Mouse (Mus musculus): ENCODE results near the gene Trmt10a.

Gene Trmt10a

GRCm38 (mm10) chr3:138197093-138197492 lies 53.8 kb downstream of the Trmt10a start:
- no peak for DNase-seq (ENCODE audit: low spot score in 2 of 2)

GRCm38 (mm10) chr3:138197556-138197955 lies 54.3 kb downstream of the Trmt10a start:
- DNase-seq (ENCODE audit: low spot score in 2 of 2) = no peak

DNA sequence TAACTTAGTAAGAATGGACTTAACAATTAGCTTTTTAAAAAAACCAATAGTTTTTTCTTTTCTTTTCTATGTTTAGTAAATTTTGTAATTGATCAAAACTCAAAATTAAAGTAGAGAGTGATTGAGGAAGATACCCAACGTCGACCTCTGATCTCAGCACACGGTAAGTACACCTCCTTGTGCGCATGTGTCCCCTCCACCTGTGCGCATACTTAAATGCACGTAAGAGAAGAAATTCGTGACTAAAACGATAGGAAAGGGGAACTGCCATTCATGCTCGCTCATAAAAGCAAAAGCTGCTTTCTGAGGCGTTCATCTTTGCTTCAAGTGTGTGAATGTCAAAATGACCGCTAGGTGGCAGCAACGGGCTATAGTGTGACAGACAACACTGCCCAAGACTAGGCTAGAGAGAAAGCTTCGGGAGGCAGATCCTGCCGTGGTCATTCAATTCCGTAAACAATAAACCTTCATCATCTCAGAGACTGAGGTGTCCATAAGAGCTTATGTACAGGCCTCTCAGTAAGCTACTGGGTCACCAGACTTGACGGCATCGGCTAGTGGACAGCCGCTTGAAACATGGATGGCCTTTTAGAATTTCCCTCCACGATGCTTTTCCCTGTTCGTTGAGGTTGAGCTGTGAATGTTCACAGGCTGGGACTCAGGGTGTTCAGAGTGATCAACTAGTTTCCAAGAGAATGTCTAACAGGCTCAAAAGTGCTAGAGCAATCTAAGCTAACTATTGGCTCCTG lies 54.9 kb downstream of the Trmt10a start:
- DNase-seq (ENCODE audit: low spot score in 2 of 2) = peak; percentile 58 to 87

DNA sequence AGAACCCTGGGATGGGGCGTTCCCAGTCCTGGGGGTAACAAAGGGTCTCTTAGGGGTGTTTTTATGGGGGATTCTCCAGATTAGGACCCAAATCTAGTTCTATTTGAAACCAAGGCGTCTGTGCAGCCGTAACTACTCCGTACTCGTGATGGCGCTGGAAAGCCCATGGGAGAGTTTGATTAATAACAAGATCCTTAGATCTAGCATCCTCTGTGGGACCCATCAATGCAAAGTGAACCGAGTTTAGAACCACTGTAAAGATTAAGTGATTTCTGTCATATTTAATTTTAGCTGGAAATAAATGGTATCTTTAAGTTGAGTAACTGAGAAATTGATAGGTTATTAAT lies 55.4 kb downstream of the Trmt10a start:
- no peak for DNase-seq (ENCODE audit: low spot score in 2 of 2)

DNA sequence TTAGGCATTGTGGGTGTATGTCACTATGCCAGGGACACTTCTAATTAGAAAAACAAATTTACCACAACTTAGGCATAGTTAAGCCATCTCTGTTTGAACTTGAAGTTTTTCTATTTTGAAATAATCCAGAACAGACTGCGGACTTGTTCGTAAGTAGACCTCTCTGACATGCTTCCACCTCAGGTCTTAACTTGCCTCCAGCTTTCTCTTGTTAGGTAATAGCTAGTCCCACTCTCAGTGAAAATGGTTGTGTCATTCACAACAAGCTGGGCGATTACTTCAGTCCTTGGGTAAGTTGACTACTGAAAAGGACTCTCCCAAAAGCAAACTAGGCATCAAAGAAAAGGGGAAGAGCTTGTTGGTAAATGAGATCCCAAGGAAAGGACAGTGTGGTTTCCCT lies 65.6 kb downstream of the Trmt10a start:
- DNase-seq (ENCODE audit: low spot score in 2 of 2) = no peak
